In genomic region chr19:40225761-40226110, GRCm38 (mm10) we compare ENCODE assay signal across 23 mouse cellular contexts. TPM values are rescaled to one million over a fixed set of nuclear protein-coding genes. Genes with fewer than 3 reads are reported as not detected.
DNase-seq lines count a peak whose midpoint lies in the region; ATAC-seq and TF ChIP-seq lines count a peak whose summit lies in the region.
"Had no signal": no experiment of that assay in that cellular context is flagged by ENCODE, and none has a peak within 500 bp of the region (broad histone marks: within the 10 kb centered on the region; RNA-seq: fewer than 3 reads in every experiment).

No protein-coding gene starts in this region.

- TF ChIP-seq POLR2A in liver, adult 2 months (IDR thresholded peaks at IDR 0.05; ENCODE audit: extremely low read depth, insufficient read depth, low read length): no peak

- H3K27me3 ChIP-seq in forebrain, embryonic 15.5 days: no peaks in the 10 kb centered on the region
- H3K27me3 ChIP-seq in forebrain, embryonic 11.5 days (ENCODE audit: control insufficient read depth, insufficient read depth, low read length): no peaks in the 10 kb centered on the region
- no peaks in the 10 kb centered on the region for H3K27me3 ChIP-seq in heart, embryonic 12.5 days (replicated peaks)
- H3K27me3 ChIP-seq in liver, adult 2 months (ENCODE audit: control insufficient read depth, insufficient read depth, low read length): no peaks in the 10 kb centered on the region
- no peaks in the 10 kb centered on the region for H3K27me3 ChIP-seq in liver, embryonic 12.5 days (replicated peaks)
- H3K27me3 ChIP-seq: heart, embryonic 15.5 days; hindbrain, embryonic 13.5 days; intestine, embryonic 15.5 days; neural tube, embryonic 12.5 days; stomach, embryonic 15.5 days had no signal

- WGBS in forebrain, embryonic 15.5 days: 76% methylated on average over 5 of the region's 5 CpGs
- 71% methylated on average over 5 of the region's 5 CpGs for WGBS in forebrain, embryonic 11.5 days
- WGBS in heart, embryonic 12.5 days: 61% methylated on average over 5 of the region's 5 CpGs
- WGBS in liver, adult 2 months: 10% methylated on average over 5 of the region's 5 CpGs
- WGBS in liver, embryonic 12.5 days (ENCODE audit: insufficient replicate concordance): 62% methylated on average over 5 of the region's 5 CpGs

- H3K4me2 ChIP-seq in forebrain, embryonic 15.5 days (replicated peaks): no peak overlapping the region
- H3K4me2 ChIP-seq in forebrain, embryonic 11.5 days (ENCODE audit: low read depth, low read length, severe bottlenecking): no peak overlapping the region
- no peak overlapping the region for H3K4me2 ChIP-seq in heart, embryonic 12.5 days
- H3K4me2 ChIP-seq in liver, embryonic 12.5 days: no peak overlapping the region
- H3K4me2 ChIP-seq: heart, embryonic 15.5 days; hindbrain, embryonic 13.5 days; intestine, embryonic 15.5 days; neural tube, embryonic 12.5 days; stomach, embryonic 15.5 days had no signal

- no peak overlapping the region for H3K9ac ChIP-seq in forebrain, embryonic 15.5 days (replicated peaks)
- no peak overlapping the region for H3K9ac ChIP-seq in forebrain, embryonic 11.5 days (ENCODE audit: low read length)
- H3K9ac ChIP-seq in heart, embryonic 12.5 days: no peak overlapping the region
- H3K9ac ChIP-seq in liver, adult 2 months (ENCODE audit: low read depth, low read length): no peak overlapping the region
- H3K9ac ChIP-seq in liver, embryonic 12.5 days: no peak overlapping the region
- H3K9ac ChIP-seq: heart, embryonic 15.5 days; hindbrain, embryonic 13.5 days; intestine, embryonic 15.5 days; liver, embryonic 14.5 days; neural tube, embryonic 12.5 days; stomach, embryonic 15.5 days had no signal

- H3K27ac ChIP-seq in forebrain, embryonic 15.5 days (replicated peaks): no peak overlapping the region
- no peak overlapping the region for H3K27ac ChIP-seq in forebrain, embryonic 11.5 days (ENCODE audit: low read depth, low read length)
- H3K27ac ChIP-seq in heart, embryonic 12.5 days (ENCODE audit: poor library complexity, severe bottlenecking): no peak overlapping the region
- H3K27ac ChIP-seq in liver, adult 2 months (replicated peaks; ENCODE audit: insufficient read depth, low read depth, low read length): peak overlapping the region; percentile 75; the same call in 1 of the 2 replicates
- H3K27ac ChIP-seq in liver, embryonic 12.5 days: no peak overlapping the region
- H3K27ac ChIP-seq: heart, embryonic 15.5 days; hindbrain, embryonic 13.5 days; intestine, embryonic 15.5 days; limb, embryonic 10.5 days; liver, embryonic 14.5 days; neural tube, embryonic 12.5 days; stomach, embryonic 15.5 days had no signal

- no peaks in the 10 kb centered on the region for H3K9me3 ChIP-seq in forebrain, embryonic 15.5 days
- H3K9me3 ChIP-seq in forebrain, embryonic 11.5 days (ENCODE audit: control insufficient read depth, low read length): no peaks in the 10 kb centered on the region
- H3K9me3 ChIP-seq in heart, embryonic 12.5 days (replicated peaks): no peaks in the 10 kb centered on the region
- no peaks in the 10 kb centered on the region for H3K9me3 ChIP-seq in liver, embryonic 12.5 days (replicated peaks)
- H3K9me3 ChIP-seq: heart, embryonic 15.5 days; hindbrain, embryonic 13.5 days; intestine, embryonic 15.5 days; limb, embryonic 10.5 days; neural tube, embryonic 12.5 days; stomach, embryonic 15.5 days had no signal

- H3K4me1 ChIP-seq in forebrain, embryonic 15.5 days: no peaks in the 10 kb centered on the region
- no peaks in the 10 kb centered on the region for H3K4me1 ChIP-seq in forebrain, embryonic 11.5 days (replicated peaks; ENCODE audit: control insufficient read depth, insufficient read depth, low read length)
- H3K4me1 ChIP-seq in heart, embryonic 12.5 days (replicated peaks): no peaks in the 10 kb centered on the region
- peaks cover 24% of the 10 kb centered on the region for H3K4me1 ChIP-seq in liver, adult 2 months (ENCODE audit: control insufficient read depth, insufficient read depth, low read length)
- no peaks in the 10 kb centered on the region for H3K4me1 ChIP-seq in liver, embryonic 12.5 days
- H3K4me1 ChIP-seq: heart, embryonic 15.5 days; hindbrain, embryonic 13.5 days; intestine, embryonic 15.5 days; limb, embryonic 10.5 days; neural tube, embryonic 12.5 days; stomach, embryonic 15.5 days had no signal

- ATAC-seq in forebrain, embryonic 15.5 days (replicated peaks): peak; percentile 31; the same call in 1 of the 2 replicates
- ATAC-seq in forebrain, embryonic 11.5 days (replicated peaks; ENCODE audit: low FRiP score): no peak
- ATAC-seq in heart, embryonic 12.5 days (ENCODE audit: insufficient number of reproducible peaks, low FRiP score): no peak
- ATAC-seq in liver, embryonic 12.5 days: no peak

- no peak overlapping the region for H3K4me3 ChIP-seq in forebrain, embryonic 15.5 days
- H3K4me3 ChIP-seq in forebrain, embryonic 11.5 days (ENCODE audit: low read depth, low read length): no peak overlapping the region
- H3K4me3 ChIP-seq in heart, embryonic 12.5 days: no peak overlapping the region
- no peak overlapping the region for H3K4me3 ChIP-seq in liver, adult 2 months (ENCODE audit: insufficient read depth, low read depth, low read length)
- no peak overlapping the region for H3K4me3 ChIP-seq in liver, embryonic 12.5 days
- H3K4me3 ChIP-seq: heart, embryonic 15.5 days; hindbrain, embryonic 13.5 days; intestine, embryonic 15.5 days; limb, embryonic 10.5 days; neural tube, embryonic 12.5 days; stomach, embryonic 15.5 days had no signal

- TF ChIP-seq CTCF in liver, adult 2 months (IDR thresholded peaks at IDR 0.05; ENCODE audit: low read depth, low read length): no peak

- H3K79me2 ChIP-seq in liver, adult 2 months (ENCODE audit: control insufficient read depth, insufficient read depth, low read length): no peaks in the 10 kb centered on the region

- no peaks in the 10 kb centered on the region for H3K36me3 ChIP-seq in forebrain, embryonic 15.5 days
- no peaks in the 10 kb centered on the region for H3K36me3 ChIP-seq in forebrain, embryonic 11.5 days (ENCODE audit: control insufficient read depth, insufficient read depth, low read length)
- peaks cover 78% of the 10 kb centered on the region for H3K36me3 ChIP-seq in heart, embryonic 12.5 days
- 0 out of 2 replicates have a peak, but pooled peaks cover 2% of the 10 kb centered on the region for H3K36me3 ChIP-seq in liver, adult 2 months (ENCODE audit: control insufficient read depth, insufficient read depth, low read length)
- H3K36me3 ChIP-seq in liver, embryonic 12.5 days: peaks cover 42% of the 10 kb centered on the region
- H3K36me3 ChIP-seq: hindbrain, embryonic 13.5 days; intestine, embryonic 15.5 days; limb, embryonic 10.5 days; neural tube, embryonic 12.5 days; stomach, embryonic 15.5 days had no signal

- DNase-seq in forebrain, embryonic 11.5 days (ENCODE audit: low spot score): no peak
- peak; percentile 28 for DNase-seq in heart, postnatal 4 days
- DNase-seq in liver, adult 2 months (ENCODE audit: extremely low read depth, low read depth, low spot score): peak; percentile 97
- peak; percentile 50 to 69 for DNase-seq in kidney, postnatal 36 days
- no peak for DNase-seq in Muller cell, postnatal 12 days (ENCODE audit: inconsistent ontology term)

RNA-seq across cellular contexts. Expression of gene Cyp2c70, which starts 38.6 kb away (rescaled TPM):
- not detected in 2 replicates for polyA plus RNA-seq in forebrain, embryonic 15.5 days (2015; fragmentation: Nextera tagmentation; extraction: Ambion mirVana)
- not detected in 2 replicates for polyA plus RNA-seq in forebrain, embryonic 11.5 days (2014; fragmentation: Nextera tagmentation; extraction: Ambion mirVana)
- total RNA-seq in heart, postnatal 4 days (2021): under 1 TPM; 0.74 TPM
- not detected in 2 replicates for polyA plus RNA-seq in heart, embryonic 12.5 days (2016; fragmentation: Nextera tagmentation; extraction: Ambion mirVana)
- total RNA-seq in liver, adult 2 months (2014; rRNA removed): 611 and 1,231 TPM in 2 replicates
- polyA plus RNA-seq in liver, adult 2 months (2012; rRNA removed): 211 and 219 TPM in 2 replicates
- 5.9 and 6.4 TPM in 2 replicates for polyA plus RNA-seq in liver, embryonic 12.5 days (2016; fragmentation: Nextera tagmentation; extraction: Ambion mirVana)
- total RNA-seq: ES-E14; gastrocnemius, postnatal 25 days; megakaryocyte progenitor cell, adult 5-6 weeks; monocyte, adult 5-6 weeks had no signal
- polyA plus RNA-seq: embryonic facial prominence, embryonic 14.5 days; heart, embryonic 15.5 days; hindbrain, embryonic 13.5 days; limb, embryonic 10.5 days; lung, postnatal 0 days; neural tube, embryonic 12.5 days; spleen, adult 2 months; urinary bladder, adult 2 months had no signal

RNA-seq across cellular contexts. Expression of gene Pdlim1, which starts 45.9 kb away (rescaled TPM):
- polyA plus RNA-seq in forebrain, embryonic 15.5 days (2015; fragmentation: Nextera tagmentation; extraction: Ambion mirVana): 14.3 and 16.8 TPM in 2 replicates
- polyA plus RNA-seq in forebrain, embryonic 11.5 days (2014; fragmentation: Nextera tagmentation; extraction: Ambion mirVana): 71.2 and 73.9 TPM in 2 replicates
- total RNA-seq in heart, postnatal 4 days (2021): 100 to 1,000 TPM; 266 to 281 TPM
- polyA plus RNA-seq in heart, embryonic 12.5 days (2016; fragmentation: Nextera tagmentation; extraction: Ambion mirVana): 311 and 316 TPM in 2 replicates
- total RNA-seq in liver, adult 2 months (2014; rRNA removed): 23.0 and 23.6 TPM in 2 replicates
- 44.6 and 50.7 TPM in 2 replicates for polyA plus RNA-seq in liver, adult 2 months (2012; rRNA removed)
- polyA plus RNA-seq in liver, embryonic 12.5 days (2016; fragmentation: Nextera tagmentation; extraction: Ambion mirVana): 78.3 and 82.3 TPM in 2 replicates

Comparison
In these comparisons a context has a peak if more than half of its experiments do, and no peak if none do; other contexts are left out.
1. RNA of gene Cyp2c70, which starts 38.6 kb away (polyA plus RNA-seq): 211 to 219 TPM in liver, adult 2 months; 5.9 to 6.4 TPM in liver, embryonic 12.5 days, not detected in heart, embryonic 12.5 days, not detected in forebrain, embryonic 15.5 days and not detected in forebrain, embryonic 11.5 days; every median in the first group is over 10 times any median in the second.
2. DNase-seq: peak in heart, postnatal 4 days (single experiment), liver, adult 2 months (single experiment) and kidney, postnatal 36 days (2 of 2); none in forebrain, embryonic 11.5 days (single experiment) and Muller cell, postnatal 12 days (single experiment).